ENCODE assay signal across 8 mouse cellular contexts in the genomic region with DNA sequence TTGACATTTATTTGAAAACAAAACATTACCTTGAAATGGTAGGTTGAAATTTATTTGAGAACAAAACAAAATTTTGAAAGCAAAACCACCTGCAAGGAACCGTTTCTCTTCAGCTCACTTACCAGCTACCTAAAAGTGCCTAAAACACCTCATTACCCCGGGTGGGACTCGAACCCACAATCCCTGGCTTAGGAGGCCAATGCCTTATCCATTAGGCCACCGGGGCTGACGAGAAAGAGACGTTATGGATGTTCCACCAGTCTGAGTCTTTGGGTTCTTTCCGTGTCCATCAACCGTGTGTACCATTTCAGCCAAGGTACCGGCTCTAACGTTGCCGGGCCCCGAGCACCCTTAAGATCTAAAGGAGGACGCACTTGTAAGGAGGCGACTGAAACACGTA. TPM values are rescaled to one million over a fixed set of nuclear protein-coding genes. Genes with fewer than 3 reads are reported as not detected.
DNase-seq lines count a peak whose midpoint lies in the region; ATAC-seq and TF ChIP-seq lines count a peak whose summit lies in the region.

No protein-coding gene starts in this region.

- H3K27me3 ChIP-seq in C2C12 (ENCODE audit: control insufficient read depth, insufficient read depth, insufficient read length): no peaks in the 10 kb centered on the region
- no peaks in the 10 kb centered on the region for H3K27me3 ChIP-seq in embryonic facial prominence, embryonic 15.5 days
- no peaks in the 10 kb centered on the region for H3K27me3 ChIP-seq in heart, embryonic 10.5 days (ENCODE audit: insufficient read depth, poor library complexity, severe bottlenecking)
- no peaks in the 10 kb centered on the region for H3K27me3 ChIP-seq in kidney, embryonic 15.5 days
- no peaks in the 10 kb centered on the region for H3K27me3 ChIP-seq in limb, embryonic 15.5 days
- H3K27me3 ChIP-seq in midbrain, embryonic 16.5 days (ENCODE audit: control insufficient read depth, insufficient read depth, low read depth, low read length): no peaks in the 10 kb centered on the region
- H3K27me3 ChIP-seq in spleen, adult 2 months (ENCODE audit: control insufficient read depth, insufficient read depth, low read length): no peaks in the 10 kb centered on the region

- peak; percentile 92 for DNase-seq in heart, embryonic 10.5 days (ENCODE audit: low spot score)
- peak; percentile 68 to 73 for DNase-seq in spleen, adult 2 months (ENCODE audit: low read depth in 1 of 2, low spot score in 2 of 2)

- no peak for TF ChIP-seq POLR2A in bone marrow macrophage, adult 2 months (IDR thresholded peaks at IDR 0.05; ENCODE audit: borderline replicate concordance, low read depth, low read length)
- no peak for TF ChIP-seq POLR2A in spleen, adult 2 months (IDR thresholded peaks at IDR 0.05; ENCODE audit: low read depth, low read length)

- TF ChIP-seq CTCF in C2C12 (IDR thresholded peaks at IDR 0.05; ENCODE audit: control insufficient read depth, insufficient read depth, insufficient read length): no peak
- TF ChIP-seq CTCF in bone marrow macrophage, adult 2 months (IDR thresholded peaks at IDR 0.05; ENCODE audit: low read depth, low read length): no peak
- no peak for TF ChIP-seq CTCF in spleen, adult 2 months (IDR thresholded peaks at IDR 0.05; ENCODE audit: extremely low read depth, insufficient read depth, insufficient read length, insufficient replicate concordance)

- no peak overlapping the region for H3K27ac ChIP-seq in bone marrow macrophage, adult 2 months (ENCODE audit: insufficient read depth, low read depth, low read length)
- 0 out of 2 replicates have a peak overlapping the region, but pooled peaks have one; percentile 7 for H3K27ac ChIP-seq in embryonic facial prominence, embryonic 15.5 days (replicated peaks)
- no peak overlapping the region for H3K27ac ChIP-seq in heart, embryonic 10.5 days
- no peak overlapping the region for H3K27ac ChIP-seq in kidney, embryonic 15.5 days
- H3K27ac ChIP-seq in limb, embryonic 15.5 days: no peak overlapping the region
- H3K27ac ChIP-seq in midbrain, embryonic 16.5 days (ENCODE audit: low read length): peak overlapping the region; percentile 72
- no peak overlapping the region for H3K27ac ChIP-seq in spleen, adult 2 months (ENCODE audit: insufficient read depth, low read length)

- ATAC-seq in embryonic facial prominence, embryonic 15.5 days (ENCODE audit: insufficient number of reproducible peaks, low FRiP score, low TSS enrichment, low read depth): peak; percentile 23; the same call in 1 of the 2 replicates
- ATAC-seq in kidney, embryonic 15.5 days (replicated peaks; ENCODE audit: low FRiP score): peak; percentile 24
- 0 out of 2 replicates have a peak, but pooled peaks have one; percentile 8 for ATAC-seq in limb, embryonic 15.5 days (ENCODE audit: insufficient number of reproducible peaks, low FRiP score, low TSS enrichment, low read depth)
- ATAC-seq in midbrain, embryonic 16.5 days: peak; percentile 13

- peak overlapping the region; percentile 21 for H3K4me3 ChIP-seq in C2C12 (ENCODE audit: insufficient read depth, poor library complexity, severe bottlenecking)
- H3K4me3 ChIP-seq in bone marrow macrophage, adult 2 months (ENCODE audit: insufficient read depth, low read length): peak overlapping the region; percentile 82
- H3K4me3 ChIP-seq in embryonic facial prominence, embryonic 15.5 days (replicated peaks): peak overlapping the region; percentile 62
- H3K4me3 ChIP-seq in heart, embryonic 10.5 days: peak overlapping the region; percentile 72
- peak overlapping the region; percentile 69 for H3K4me3 ChIP-seq in kidney, embryonic 15.5 days (replicated peaks)
- H3K4me3 ChIP-seq in limb, embryonic 15.5 days: peak overlapping the region; percentile 66
- H3K4me3 ChIP-seq in midbrain, embryonic 16.5 days (ENCODE audit: low read depth, low read length): peak overlapping the region; percentile 44
- H3K4me3 ChIP-seq in spleen, adult 2 months (ENCODE audit: extremely low read depth, insufficient read depth, insufficient read length): peak overlapping the region; percentile 34; the same call in 1 of the 2 replicates

- no peaks in the 10 kb centered on the region for H3K79me3 ChIP-seq in C2C12 (ENCODE audit: low read depth)

- no peaks in the 10 kb centered on the region for H3K36me3 ChIP-seq in C2C12 (ENCODE audit: control insufficient read depth, insufficient read depth)
- no peaks in the 10 kb centered on the region for H3K36me3 ChIP-seq in embryonic facial prominence, embryonic 15.5 days
- no peaks in the 10 kb centered on the region for H3K36me3 ChIP-seq in heart, embryonic 10.5 days
- no peaks in the 10 kb centered on the region for H3K36me3 ChIP-seq in kidney, embryonic 15.5 days
- H3K36me3 ChIP-seq in limb, embryonic 15.5 days: no peaks in the 10 kb centered on the region
- H3K36me3 ChIP-seq in midbrain, embryonic 16.5 days (ENCODE audit: control insufficient read depth, insufficient read depth, low read length): no peaks in the 10 kb centered on the region
- no peaks in the 10 kb centered on the region for H3K36me3 ChIP-seq in spleen, adult 2 months (ENCODE audit: control insufficient read depth, insufficient read depth, low read length)

- no peaks in the 10 kb centered on the region for H3K79me2 ChIP-seq in C2C12 (ENCODE audit: control insufficient read depth, insufficient read depth)

- peaks cover 5% of the 10 kb centered on the region; the same call in 1 of the 2 replicates for H3K4me1 ChIP-seq in bone marrow macrophage, adult 2 months (ENCODE audit: control insufficient read depth, insufficient read depth, low read length)
- peaks cover 22% of the 10 kb centered on the region for H3K4me1 ChIP-seq in embryonic facial prominence, embryonic 15.5 days
- peaks cover 14% of the 10 kb centered on the region for H3K4me1 ChIP-seq in heart, embryonic 10.5 days
- peaks cover 18% of the 10 kb centered on the region for H3K4me1 ChIP-seq in kidney, embryonic 15.5 days
- H3K4me1 ChIP-seq in limb, embryonic 15.5 days: peaks cover 17% of the 10 kb centered on the region
- H3K4me1 ChIP-seq in midbrain, embryonic 16.5 days (ENCODE audit: control insufficient read depth, insufficient read depth, low read length): peaks cover 7% of the 10 kb centered on the region
- H3K4me1 ChIP-seq in spleen, adult 2 months (ENCODE audit: control insufficient read depth, insufficient read depth, insufficient read length): no peaks in the 10 kb centered on the region

- H3K9ac ChIP-seq in embryonic facial prominence, embryonic 15.5 days: no peak overlapping the region
- no peak overlapping the region for H3K9ac ChIP-seq in kidney, embryonic 15.5 days
- no peak overlapping the region for H3K9ac ChIP-seq in limb, embryonic 15.5 days
- peak overlapping the region; percentile 52 for H3K9ac ChIP-seq in midbrain, embryonic 16.5 days (ENCODE audit: low read depth, low read length)

- no peaks in the 10 kb centered on the region for H3K9me3 ChIP-seq in embryonic facial prominence, embryonic 15.5 days (replicated peaks)
- H3K9me3 ChIP-seq in heart, embryonic 10.5 days: no peaks in the 10 kb centered on the region
- no peaks in the 10 kb centered on the region for H3K9me3 ChIP-seq in kidney, embryonic 15.5 days (replicated peaks)
- H3K9me3 ChIP-seq in limb, embryonic 15.5 days: no peaks in the 10 kb centered on the region
- no peaks in the 10 kb centered on the region for H3K9me3 ChIP-seq in midbrain, embryonic 16.5 days (replicated peaks; ENCODE audit: control insufficient read depth, low read length, poor library complexity, severe bottlenecking)

- 1% methylated on average over 15 of the region's 15 CpGs for WGBS in embryonic facial prominence, embryonic 15.5 days
- WGBS in heart, embryonic 10.5 days: under 1% methylated on average over 15 of the region's 15 CpGs
- WGBS in kidney, embryonic 15.5 days: 1% methylated on average over 15 of the region's 15 CpGs
- under 1% methylated on average over 15 of the region's 15 CpGs for WGBS in limb, embryonic 15.5 days
- 1% methylated on average over 15 of the region's 15 CpGs for WGBS in midbrain, embryonic 16.5 days
- WGBS in spleen, adult 2 months: 1% methylated on average over 15 of the region's 15 CpGs

- H3K4me2 ChIP-seq in embryonic facial prominence, embryonic 15.5 days (replicated peaks): peak overlapping the region; percentile 84
- H3K4me2 ChIP-seq in kidney, embryonic 15.5 days: peak overlapping the region; percentile 83
- H3K4me2 ChIP-seq in limb, embryonic 15.5 days: peak overlapping the region; percentile 68
- peak overlapping the region; percentile 66 for H3K4me2 ChIP-seq in midbrain, embryonic 16.5 days (ENCODE audit: low read length)

- peak overlapping the region; percentile 28 for H3ac ChIP-seq in C2C12 (ENCODE audit: control insufficient read depth, insufficient read length, low read depth)

RNA-seq across cellular contexts. Expression of gene Zfp213, which starts 15.4 kb away (rescaled TPM):
- polyA plus RNA-seq in C2C12 (2012; fragmentation: generic; extraction: Trizol): 13.0 TPM
- polyA plus RNA-seq in bone marrow macrophage, adult 2 months (2012; ENCODE audit: insufficient read depth, insufficient read length, missing spikeins): 2.6 and 4.1 TPM in 2 replicates
- polyA plus RNA-seq in embryonic facial prominence, embryonic 15.5 days (2015; fragmentation: Nextera tagmentation; extraction: Ambion mirVana): 17.8 and 19.5 TPM in 2 replicates
- 19.5 and 23.0 TPM in 2 replicates for polyA plus RNA-seq in heart, embryonic 10.5 days (2016; fragmentation: Nextera tagmentation; extraction: Ambion mirVana)
- polyA plus RNA-seq in kidney, embryonic 15.5 days (2015; fragmentation: Nextera tagmentation; extraction: Ambion mirVana): 20.9 and 22.8 TPM in 2 replicates
- polyA plus RNA-seq in limb, embryonic 15.5 days (2015; fragmentation: Nextera tagmentation; extraction: Ambion mirVana): 17.5 and 18.2 TPM in 2 replicates
- polyA plus RNA-seq in midbrain, embryonic 16.5 days (2015; fragmentation: Nextera tagmentation; extraction: Ambion mirVana): 16.0 and 17.9 TPM in 2 replicates
- polyA plus RNA-seq in spleen, adult 2 months (2012; rRNA removed): 11.8 and 17.2 TPM in 2 replicates

RNA-seq across cellular contexts. Expression of gene Zfp13, which starts 50.7 kb away (rescaled TPM):
- polyA plus RNA-seq in C2C12 (2012; fragmentation: generic; extraction: Trizol): 5.2 TPM
- 1.2 and 1.3 TPM in 2 replicates for polyA plus RNA-seq in bone marrow macrophage, adult 2 months (2012; ENCODE audit: insufficient read depth, insufficient read length, missing spikeins)
- polyA plus RNA-seq in embryonic facial prominence, embryonic 15.5 days (2015; fragmentation: Nextera tagmentation; extraction: Ambion mirVana): 13.4 and 14.1 TPM in 2 replicates
- polyA plus RNA-seq in heart, embryonic 10.5 days (2016; fragmentation: Nextera tagmentation; extraction: Ambion mirVana): 12.0 and 15.4 TPM in 2 replicates
- 16.3 and 16.5 TPM in 2 replicates for polyA plus RNA-seq in kidney, embryonic 15.5 days (2015; fragmentation: Nextera tagmentation; extraction: Ambion mirVana)
- 12.4 and 12.9 TPM in 2 replicates for polyA plus RNA-seq in limb, embryonic 15.5 days (2015; fragmentation: Nextera tagmentation; extraction: Ambion mirVana)
- polyA plus RNA-seq in midbrain, embryonic 16.5 days (2015; fragmentation: Nextera tagmentation; extraction: Ambion mirVana): 28.4 and 29.4 TPM in 2 replicates
- 2.9 and 3.4 TPM in 2 replicates for polyA plus RNA-seq in spleen, adult 2 months (2012; rRNA removed)

RNA-seq across cellular contexts. Expression of gene Zscan10, which starts 52.0 kb away (rescaled TPM):
- 0.09 TPM for polyA plus RNA-seq in C2C12 (2012; fragmentation: generic; extraction: Trizol)
- polyA plus RNA-seq in bone marrow macrophage, adult 2 months (2012; ENCODE audit: insufficient read depth, insufficient read length, missing spikeins): not detected in 2 replicates
- 0.08 and 0.14 TPM in 2 replicates for polyA plus RNA-seq in embryonic facial prominence, embryonic 15.5 days (2015; fragmentation: Nextera tagmentation; extraction: Ambion mirVana)
- 0.10 and 0.21 TPM in 2 replicates for polyA plus RNA-seq in heart, embryonic 10.5 days (2016; fragmentation: Nextera tagmentation; extraction: Ambion mirVana)
- polyA plus RNA-seq in kidney, embryonic 15.5 days (2015; fragmentation: Nextera tagmentation; extraction: Ambion mirVana): not detected in 2 replicates
- 0.16 and 0.18 TPM in 2 replicates for polyA plus RNA-seq in limb, embryonic 15.5 days (2015; fragmentation: Nextera tagmentation; extraction: Ambion mirVana)
- polyA plus RNA-seq in midbrain, embryonic 16.5 days (2015; fragmentation: Nextera tagmentation; extraction: Ambion mirVana): not detected in 2 replicates
- 0.06 TPM in 1 of 2 replicates, not detected in the other for polyA plus RNA-seq in spleen, adult 2 months (2012; rRNA removed)

Comparison
In these comparisons a context has a peak if more than half of its experiments do, and no peak if none do; other contexts are left out.
1. H3K4me3 ChIP-seq: peak in every context shown above with its lines; median percentile 82 in bone marrow macrophage, adult 2 months; 72 in heart, embryonic 10.5 days; 69 in kidney, embryonic 15.5 days; 66 in limb, embryonic 15.5 days; 62 in embryonic facial prominence, embryonic 15.5 days; 44 in midbrain, embryonic 16.5 days; 34 in spleen, adult 2 months; 21 in C2C12.
2. H3K27ac ChIP-seq: peak in embryonic facial prominence, embryonic 15.5 days (single experiment) and midbrain, embryonic 16.5 days (single experiment); none in bone marrow macrophage, adult 2 months (single experiment), heart, embryonic 10.5 days (single experiment), kidney, embryonic 15.5 days (single experiment), limb, embryonic 15.5 days (single experiment) and spleen, adult 2 months (single experiment).
3. Peak in every context shown above with its lines, with median percentiles within 50 percentile points of each other: ATAC-seq and H3K4me2 ChIP-seq.